Mouse (Mus musculus) intestine, postnatal 0 days (tissue): ENCODE measurements around the gene Vrk1. TPM values are rescaled to one million over a fixed set of nuclear protein-coding genes. Genes with fewer than 3 reads are reported as not detected.

ENCODE experiments used
- ATAC-seq: fragments of 200-750 bp; cut with Nextera tagmentation; 2 replicates; pipeline ENCODE4 v1.8.0; 2017; ENCODE audit warnings: mild to moderate bottlenecking, moderate TSS enrichment, moderate library complexity
- H3K27ac ChIP-seq: fragments of 300-500 bp; sonication (generic); 2 replicates; pipeline ENCODE4 v1.5.1; 2014; ENCODE audit warnings: mild to moderate bottlenecking, low read depth, low read length, moderate library complexity
- H3K27me3 ChIP-seq: fragments of 300-500 bp; sonication (generic); replicated peaks from 2 replicates; pipeline ENCODE4 v1.6.1; 2014; ENCODE audit warnings: low read length, mixed read lengths; ENCODE audit not compliant: control insufficient read depth, insufficient read depth
- H3K36me3 ChIP-seq: fragments of 300-500 bp; sonication (generic); 2 replicates; pipeline ENCODE4 v1.6.1; 2014; ENCODE audit warnings: mild to moderate bottlenecking, moderate library complexity; ENCODE audit not compliant: control insufficient read depth, insufficient read depth
- H3K4me1 ChIP-seq: fragments of 300-500 bp; sonication (generic); replicated peaks from 2 replicates; pipeline ENCODE4 v1.6.1; 2014; ENCODE audit warnings: antibody characterized with exemption, low read length, mixed read lengths; ENCODE audit not compliant: control insufficient read depth, insufficient read depth
- H3K4me2 ChIP-seq: fragments of 300-500 bp; sonication (generic); replicated peaks from 2 replicates; pipeline ENCODE4 v1.6.1; 2014; ENCODE audit warnings: low read depth, mild to moderate bottlenecking, moderate library complexity
- H3K4me3 ChIP-seq: fragments of 300-500 bp; sonication (generic); 2 replicates; pipeline ENCODE4 v1.5.1; 2014; ENCODE audit warnings: low read depth, low read length
- H3K9ac ChIP-seq: fragments of 300-500 bp; sonication (generic); 2 replicates; pipeline ENCODE4 v1.6.1; 2014; ENCODE audit warnings: mild to moderate bottlenecking, low read depth, low read length
- H3K9me3 ChIP-seq: fragments of 300-500 bp; sonication (generic); 2 replicates; pipeline ENCODE4 v1.6.1; 2016; ENCODE audit warnings: mixed run types; ENCODE audit not compliant: control insufficient read depth
- CTCF ChIP-seq: sonication (generic); IDR thresholded peaks from 2 replicates; pipeline ENCODE4 v1.5.1; 2016; ENCODE audit warnings: low read depth, mild to moderate bottlenecking, control low read depth, antibody characterized with exemption, moderate library complexity
- WGBS: fragments of 180-500 bp; shearing (Covaris S2); extraction: QIAGEN DNeasy Blood & Tissue Kit; methylation state at CpG from one replicate; pipeline ENCODE4 v1.1.7; 2014; 5-methylcytosine and 5-hydroxymethylcytosine counted together
- polyA plus RNA-seq: library from polyadenylated mRNA; unstranded; fragments of >200 nt; fragmentation: Nextera tagmentation; extraction: Ambion mirVana; gene quantifications from 2 replicates; pipeline ENCODE4 v1.2.1, GENCODE M21; 2015

Vrk1 gene
- polyA plus RNA-seq, 1 experiment from 2014 or later = 23.0 TPM

GRCm38 (mm10) chr12:106080511-106080910, 70.5 kb downstream of the Vrk1 start:
- H3K9me3 ChIP-seq = no peaks in the 10 kb centered on the region
- WGBS = 88% methylated on average over 5 of the region's 5 CpGs
- ATAC-seq = no peak
- no peak overlapping the region for H3K9ac ChIP-seq
- no peaks in the 10 kb centered on the region for H3K27me3 ChIP-seq
- H3K27ac ChIP-seq = no peak overlapping the region
- H3K36me3 ChIP-seq = peaks cover 7% of the 10 kb centered on the region; the same call in 1 of the 2 replicates
- H3K4me1 ChIP-seq = no peaks in the 10 kb centered on the region
- no peak overlapping the region for H3K4me3 ChIP-seq
- H3K4me2 ChIP-seq = no peak overlapping the region
- no peak for TF ChIP-seq CTCF

- no peak for TF ChIP-seq CTCF
- Histone ChIP-seq H3K27me3 (no peaks in the 10 kb centered on the region), H3K27ac (no peak overlapping the region), H3K4me2 (no peak overlapping the region), H3K36me3 (peaks cover 4% of the 10 kb centered on the region; the same call in 1 of the 2 replicates), H3K4me1 (no peaks in the 10 kb centered on the region), H3K9ac (no peak overlapping the region), H3K9me3 (no peaks in the 10 kb centered on the region), H3K4me3 (no peak overlapping the region)
- no peak for ATAC-seq
- WGBS = 76% methylated on average over 23 of the region's 23 CpGs
These were observed 71.1 kb downstream of the Vrk1 start for GRCm38 (mm10) chr12:106080945-106081747.

GRCm38 (mm10) chr12:106081748-106082140, 71.7 kb downstream of the Vrk1 start:
- Histone ChIP-seq H3K27ac (no peak overlapping the region), H3K4me1 (no peaks in the 10 kb centered on the region), H3K27me3 (no peaks in the 10 kb centered on the region), H3K9ac (no peak overlapping the region), H3K36me3 (peaks cover 3% of the 10 kb centered on the region; the same call in 1 of the 2 replicates), H3K9me3 (no peaks in the 10 kb centered on the region), H3K4me2 (no peak overlapping the region), H3K4me3 (no peak overlapping the region)
- ATAC-seq = no peak
- 81% methylated on average over 7 of the region's 7 CpGs for WGBS
- TF ChIP-seq CTCF = no peak

- H3K4me2 ChIP-seq = no peak overlapping the region
- H3K27ac ChIP-seq = no peak overlapping the region
- no peak overlapping the region for H3K4me3 ChIP-seq
- H3K4me1 ChIP-seq = no peaks in the 10 kb centered on the region
- no peak overlapping the region for H3K9ac ChIP-seq
- TF ChIP-seq CTCF = no peak
- no peaks in the 10 kb centered on the region for H3K9me3 ChIP-seq
- no peaks in the 10 kb centered on the region for H3K27me3 ChIP-seq
- WGBS = 61% methylated on average over 16 of the region's 16 CpGs
- no peaks in the 10 kb centered on the region for H3K36me3 ChIP-seq
- ATAC-seq = no peak
These were observed 72.3 kb downstream of the Vrk1 start for GRCm38 (mm10) chr12:106082191-106082957.

- ATAC-seq = no peak
- Histone ChIP-seq H3K9ac (no peak overlapping the region), H3K4me3 (no peak overlapping the region), H3K27ac (no peak overlapping the region), H3K9me3 (no peaks in the 10 kb centered on the region), H3K4me1 (no peaks in the 10 kb centered on the region), H3K27me3 (no peaks in the 10 kb centered on the region), H3K36me3 (no peaks in the 10 kb centered on the region), H3K4me2 (no peak overlapping the region)
- 70% methylated on average over 11 of the region's 11 CpGs for WGBS
- no peak for TF ChIP-seq CTCF
These were observed 72.9 kb downstream of the Vrk1 start for GRCm38 (mm10) chr12:106082958-106083381.

GRCm38 (mm10) chr12:106084126-106084525, 74.1 kb downstream of the Vrk1 start:
- no peaks in the 10 kb centered on the region for H3K27me3 ChIP-seq
- 92% methylated on average over 12 of the region's 12 CpGs for WGBS
- H3K4me1 ChIP-seq = no peaks in the 10 kb centered on the region
- TF ChIP-seq CTCF = no peak
- H3K27ac ChIP-seq = no peak overlapping the region
- no peak overlapping the region for H3K9ac ChIP-seq
- ATAC-seq = no peak
- no peak overlapping the region for H3K4me3 ChIP-seq
- no peaks in the 10 kb centered on the region for H3K9me3 ChIP-seq
- no peak overlapping the region for H3K4me2 ChIP-seq
- no peaks in the 10 kb centered on the region for H3K36me3 ChIP-seq
